In genomic region chr2:160645614-160646137, GRCm38 (mm10) we compare ENCODE assay signal across 8 mouse cellular contexts. TPM values are rescaled to one million over a fixed set of nuclear protein-coding genes. Genes with fewer than 3 reads are reported as not detected.
A peak's percentile ranks its signal among the peaks of the same experiment; 100 is the strongest.
DNase-seq lines count a peak whose midpoint lies in the region; ATAC-seq and TF ChIP-seq lines count a peak whose summit lies in the region.

Gene Top1, plus strand, starts transcription at chr2:160645888.

- in situ Hi-C loops in Patski (cut with MboI; ENCODE audit: low pct_unique_long_range_greater_than_20kb), result no loop called here

- peak within 1 kb of the TSS; percentile 100 for H3K27ac ChIP-seq in hindbrain, embryonic 13.5 days

- CTCF ChIA-PET in Patski (lab: Charles Lee), result interaction anchor here (0.7 to 1.7 kb wide), 2 partner anchors 19 to 22 kb away, joined by 3 to 4 read pairs; no protein-coding TSS in a partner anchor

- peaks cover 25% of the 10 kb centered on the region for H3K4me1 ChIP-seq in hindbrain, embryonic 13.5 days (replicated peaks)

- whole genome bisulfite sequencing in hindbrain, embryonic 13.5 days, result under 1% methylated on average over 50 of the region's 50 CpGs

- H3K4me2 ChIP-seq in hindbrain, embryonic 13.5 days, result peak within 1 kb of the TSS; percentile 71

- peak within 1 kb of the TSS; percentile 100 for H3K9ac ChIP-seq in hindbrain, embryonic 13.5 days

- peak; percentile 98 for DNase-seq in Patski (ENCODE audit: low read depth, low spot score)
- DNase-seq in cerebellum, postnatal 14 days, result peak; percentile 99 to 100
- DNase-seq in frontal cortex, postnatal 14 days (ENCODE audit: low spot score in 2 of 2), result peak; percentile 98 to 99
- DNase-seq in layer of hippocampus, postnatal 25 days (ENCODE audit: extremely low spot score in 1 of 2, low spot score in 1 of 2), result peak; percentile 99
- DNase-seq in lung, postnatal 25 days (ENCODE audit: low spot score), result peak; percentile 100
- DNase-seq in retina, embryonic 14.5 days (ENCODE audit: low spot score), result peak; percentile 100
- DNase-seq in thymus, postnatal 4 days, result peak; percentile 98

- POLR2A ChIA-PET in Patski (lab: Charles Lee), result no interaction called here

- H3K9me3 ChIP-seq in hindbrain, embryonic 13.5 days, result no peaks in the 10 kb centered on the region

- ATAC-seq in Patski, result peak; percentile 99
- ATAC-seq in hindbrain, embryonic 13.5 days (ENCODE audit: low FRiP score), result peak; percentile 99

- H3K4me3 ChIP-seq in hindbrain, embryonic 13.5 days, result peak within 1 kb of the TSS; percentile 99

- H3K36me3 ChIP-seq in hindbrain, embryonic 13.5 days, result no peaks in the 10 kb centered on the region

- no peak for TF ChIP-seq CTCF in Patski (IDR thresholded peaks at IDR 0.05)

- no peaks in the 10 kb centered on the region for H3K27me3 ChIP-seq in Patski
- no peaks in the 10 kb centered on the region for H3K27me3 ChIP-seq in hindbrain, embryonic 13.5 days

RNA-seq across cellular contexts. Expression of gene Top1, which starts in this region (rescaled TPM):
- 80.7 TPM for polyA plus RNA-seq in Patski (2021)
- polyA plus RNA-seq in hindbrain, embryonic 13.5 days (2015; fragmentation: Nextera tagmentation; extraction: Ambion mirVana), result 98.4 and 98.6 TPM in 2 replicates
- 10 to 100 TPM; 79.4 to 87.1 TPM for total RNA-seq in layer of hippocampus, postnatal 25 days (2021)

Comparison
In these comparisons a context has a peak if more than half of its experiments do, and no peak if none do; other contexts are left out.
1. Peak in every context shown above with its lines: DNase-seq, ATAC-seq, H3K4me3 ChIP-seq and H3K27ac ChIP-seq.